Mouse (Mus musculus) T-helper 2 cell (primary cell): ENCODE results near the gene Pnpla7.

Experiments
- in situ Hi-C: fragments of 300-600 bp; cut with MboI, MseI; formaldehyde crosslinking; loops from one replicate; pipeline ENCODE4 v1.15.1; 2025; ENCODE audit warnings: high pct_unique_total_duplicates

Pnpla7 gene

GRCm38 (mm10) chr2:24995332-24995731 is 19.5 kb downstream of the Pnpla7 start:
- in situ Hi-C loops: no loop called here

- in situ Hi-C loops: no loop called here
Measured at GRCm38 (mm10) chr2:24996471-24996870, 20.6 kb downstream of the Pnpla7 start.

- in situ Hi-C loops: no loop called here
Measured at GRCm38 (mm10) chr2:25000544-25001235, 24.9 kb downstream of the Pnpla7 start.

DNA sequence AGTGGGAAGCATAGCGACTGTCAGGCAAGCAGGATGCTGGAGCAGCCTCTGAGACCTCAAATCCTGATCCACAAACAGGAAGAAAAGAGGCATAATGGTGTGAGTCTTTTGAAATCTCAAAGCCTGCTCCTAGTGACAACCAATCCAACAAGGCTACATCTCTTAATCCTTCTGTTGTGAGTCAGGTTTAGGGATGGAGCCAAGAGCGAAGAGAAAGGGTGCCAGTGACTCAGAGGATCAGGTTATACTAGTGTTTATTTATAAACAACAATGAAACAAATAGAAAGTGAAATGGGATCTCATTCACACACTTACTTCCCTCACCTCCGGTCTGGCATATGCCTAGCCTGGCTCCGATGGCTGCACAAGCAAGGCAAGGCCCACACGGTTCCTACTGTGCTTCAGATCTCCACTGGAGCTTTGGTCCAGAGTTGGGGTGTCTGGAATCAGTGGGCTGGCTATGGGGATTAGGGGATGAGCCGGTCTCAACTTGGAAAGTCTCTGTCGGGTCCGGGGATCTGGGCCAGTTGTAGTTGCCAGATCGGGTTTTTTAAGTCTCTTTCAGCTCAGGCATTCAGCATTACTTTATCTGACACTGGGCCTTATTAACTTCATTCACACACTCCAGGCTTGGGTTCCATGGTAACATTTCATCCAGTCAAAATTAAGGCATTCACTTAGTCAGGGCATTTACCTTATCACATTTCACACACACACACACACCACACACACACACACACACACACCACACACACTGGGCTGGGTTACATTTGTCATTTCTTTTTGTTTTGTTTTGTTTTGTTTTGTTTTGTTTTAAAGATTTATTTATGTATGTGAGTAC is 28.3 kb downstream of the Pnpla7 start:
- in situ Hi-C loops: no loop called here

DNA sequence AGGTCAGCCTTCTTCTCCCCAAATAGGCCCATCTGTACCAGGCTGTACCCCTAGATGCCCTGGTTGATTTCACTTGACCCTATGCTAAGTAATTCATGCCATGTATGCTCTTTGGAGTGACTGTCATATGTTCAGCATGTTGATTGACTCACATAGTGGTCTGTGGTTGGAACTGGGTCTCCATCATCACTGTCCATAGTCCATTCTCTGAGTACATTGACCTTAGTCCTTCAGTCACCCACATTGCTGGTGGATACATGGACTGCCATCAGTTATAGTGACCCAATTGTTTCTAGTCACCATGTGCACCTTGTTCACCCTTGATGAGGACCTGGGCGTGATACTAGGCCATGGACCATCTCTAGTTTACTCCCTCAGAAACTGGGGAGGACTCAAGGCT is 30.9 kb downstream of the Pnpla7 start:
- in situ Hi-C loops: no loop called here

GRCm38 (mm10) chr2:25008250-25008649 is 32.4 kb downstream of the Pnpla7 start:
- in situ Hi-C loops: no loop called here

GRCm38 (mm10) chr2:25022678-25023077 is 46.8 kb downstream of the Pnpla7 start:
- in situ Hi-C loops: no loop called here

GRCm38 (mm10) chr2:25025109-25025508 is 49.3 kb downstream of the Pnpla7 start:
- in situ Hi-C loops: no loop called here

- in situ Hi-C loops: no loop called here
Measured at GRCm38 (mm10) chr2:25034994-25035393, 59.2 kb downstream of the Pnpla7 start.

- in situ Hi-C loops: no loop called here
Measured at GRCm38 (mm10) chr2:25040089-25040488, 64.3 kb downstream of the Pnpla7 start.

GRCm38 (mm10) chr2:25050921-25051320 is 75.1 kb downstream of the Pnpla7 start:
- in situ Hi-C loops: no loop called here

- in situ Hi-C loops: no loop called here
Measured at GRCm38 (mm10) chr2:25051450-25051849, 75.6 kb downstream of the Pnpla7 start.

- in situ Hi-C loops: no loop called here
Measured at GRCm38 (mm10) chr2:25053101-25053500, 77.3 kb downstream of the Pnpla7 start.

DNA sequence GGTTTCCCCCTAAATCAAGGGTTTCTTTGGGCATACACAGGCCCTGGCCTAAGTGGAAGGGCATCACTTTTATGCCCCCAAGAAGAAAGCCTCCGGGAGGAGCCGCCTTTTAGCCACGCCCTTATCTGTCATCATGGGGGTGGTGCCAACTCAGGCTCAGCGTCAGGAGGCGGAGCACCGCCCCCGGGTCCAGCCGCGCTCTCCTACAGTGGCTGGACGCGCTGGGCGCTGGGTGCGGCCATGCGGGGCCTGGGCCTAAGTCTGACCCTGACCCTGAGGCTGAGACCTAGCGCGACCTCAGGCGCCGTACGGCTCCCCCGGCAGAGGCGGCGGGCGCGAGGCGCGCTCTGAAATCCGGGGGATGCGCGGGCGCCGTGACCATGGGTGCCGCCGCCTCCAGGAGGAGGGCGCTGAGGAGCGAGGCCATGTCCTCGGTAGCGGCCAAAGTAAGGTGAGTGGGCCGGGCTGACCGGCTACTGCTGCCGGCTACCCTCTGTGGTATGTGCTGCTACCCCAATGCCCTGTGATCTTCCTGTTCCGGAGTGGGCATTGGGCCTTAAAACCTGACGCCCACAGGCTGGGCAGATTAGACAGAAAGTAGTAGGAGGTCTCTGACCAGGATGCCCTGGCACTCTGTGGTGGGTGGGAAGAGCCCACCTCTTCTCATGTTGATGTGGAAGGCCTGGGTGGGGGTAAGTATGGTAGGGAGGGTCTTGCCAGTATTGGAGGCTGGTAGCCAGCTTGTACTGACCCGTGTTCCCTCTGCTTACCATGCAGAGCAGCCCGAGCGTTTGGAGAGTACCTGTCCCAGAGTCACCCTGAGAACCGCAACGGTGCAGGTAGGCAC is 78.6 kb downstream of the Pnpla7 start, which contains the start of gene Nsmf:
Gene Nsmf, plus strand, starts transcription at position 135 of the 847 bp plus-strand sequence.
- in situ Hi-C loops: no loop called here

- in situ Hi-C loops: no loop called here
Measured at GRCm38 (mm10) chr2:25055068-25055405, 79.2 kb downstream of the Pnpla7 start.

DNA sequence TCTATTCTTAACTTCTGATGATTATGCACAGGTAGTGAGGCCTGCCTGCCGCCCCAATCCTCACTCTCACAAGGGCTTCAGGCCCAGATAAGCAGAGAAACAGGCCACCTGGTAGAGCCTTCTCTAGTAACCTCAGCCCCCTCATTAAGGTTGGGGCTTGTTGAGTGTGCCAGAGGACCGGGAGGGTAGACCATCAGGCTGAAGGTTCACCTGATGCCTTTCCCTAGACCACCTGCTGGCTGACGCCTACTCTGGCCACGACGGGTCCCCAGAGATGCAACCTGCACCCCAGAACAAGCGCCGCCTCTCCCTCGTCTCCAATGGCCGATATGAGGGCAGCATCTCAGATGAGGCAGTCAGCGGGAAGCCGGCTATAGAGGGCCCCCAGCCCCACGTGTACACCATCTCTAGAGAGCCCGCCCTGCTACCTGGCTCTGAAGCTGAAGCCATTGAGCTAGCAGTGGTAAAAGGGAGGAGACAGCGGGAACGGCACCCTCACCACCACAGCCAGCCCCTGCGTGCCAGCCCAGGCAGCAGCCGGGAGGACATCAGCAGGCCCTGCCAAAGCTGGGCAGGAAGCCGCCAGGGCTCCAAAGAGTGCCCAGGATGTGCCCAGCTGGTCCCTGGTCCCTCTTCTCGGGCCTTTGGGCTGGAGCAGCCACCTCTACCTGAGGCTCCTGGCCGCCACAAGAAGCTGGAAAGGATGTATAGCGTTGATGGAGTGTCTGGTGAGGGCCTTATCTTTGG is 79.7 kb downstream of the Pnpla7 start:
- in situ Hi-C loops: no loop called here

GRCm38 (mm10) chr2:25058926-25059325 is 83.1 kb downstream of the Pnpla7 start:
- in situ Hi-C loops: no loop called here

DNA sequence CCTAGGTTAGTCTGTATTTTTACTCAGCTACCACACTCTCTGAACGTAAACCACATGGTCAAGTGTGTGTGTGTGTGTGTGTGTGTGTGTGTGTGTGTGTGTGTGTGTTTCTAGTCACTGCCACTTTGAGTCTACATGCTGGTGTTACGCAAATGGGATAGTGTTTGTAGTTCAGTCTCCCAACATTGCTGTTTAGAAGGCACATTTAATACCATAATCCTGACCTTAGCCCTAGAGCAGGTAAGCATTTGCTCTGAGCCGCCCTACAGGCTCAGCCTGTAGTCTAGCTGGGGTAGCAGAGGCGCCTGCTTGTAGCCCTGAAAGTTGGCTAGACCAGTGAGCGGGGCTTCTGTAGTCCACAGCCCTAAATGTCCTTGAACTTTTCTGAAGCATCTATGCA is 87.7 kb downstream of the Pnpla7 start:
- in situ Hi-C loops: no loop called here

DNA sequence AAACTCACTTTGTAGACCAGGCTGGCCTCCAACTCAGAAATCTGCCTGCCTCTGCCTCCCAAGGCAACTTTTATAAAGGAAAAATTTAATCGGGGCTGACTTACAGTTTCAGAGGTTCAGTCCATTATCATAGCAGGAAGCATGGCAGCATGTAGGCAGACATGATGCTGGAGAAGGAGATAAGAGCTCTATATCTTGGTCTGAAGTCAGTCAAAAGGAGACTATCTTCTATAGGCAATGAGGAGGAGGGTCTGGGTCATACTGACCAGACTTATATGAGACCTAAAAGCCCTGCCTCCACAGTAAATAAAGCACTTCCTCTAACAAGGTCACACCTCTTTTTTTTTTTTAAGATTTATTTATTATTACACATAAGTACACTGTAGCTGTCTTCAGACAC is 88.5 kb downstream of the Pnpla7 start:
- in situ Hi-C loops: no loop called here

DNA sequence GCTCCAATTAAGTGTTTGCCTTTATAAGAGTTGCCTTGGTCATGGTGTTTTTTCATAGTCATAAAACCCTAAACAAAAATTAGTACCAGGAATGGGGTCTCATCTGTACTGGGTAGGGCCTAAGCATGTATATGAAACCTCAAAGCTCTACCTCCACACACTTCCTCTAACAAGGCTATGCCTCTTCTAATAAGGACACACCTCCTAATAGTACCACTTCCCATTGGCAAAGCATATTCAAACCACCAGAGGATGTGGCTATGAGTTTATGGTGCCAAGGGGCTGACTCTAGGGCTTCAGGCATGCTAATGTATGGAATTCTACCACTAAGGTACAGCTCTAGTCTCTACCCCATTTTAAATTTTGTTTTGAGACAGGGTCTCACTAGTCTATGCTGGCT is 89.7 kb downstream of the Pnpla7 start:
- in situ Hi-C loops: no loop called here

GRCm38 (mm10) chr2:25066552-25066951 is 90.7 kb downstream of the Pnpla7 start:
- in situ Hi-C loops: no loop called here
